Mouse (Mus musculus) left cerebral cortex, adult 9 months (tissue): ENCODE data around the gene Trim25.
"Not testable (repeated sequence)": the region's sequence is repeated elsewhere in the genome, so short reads cannot be mapped to it uniquely, and the experiment has no call there.

Source experiments
- DNase-seq, 2 experiments: peaks; one replicate each; pipeline ENCODE4 v3.0.0; 2022; ENCODE audit warnings: low spot score in 2 of 2

The Trim25 gene

GRCm38 (mm10) chr11:89023477-89023876 is 24.3 kb downstream of the Trim25 start:
- DNase-seq = no peak

GRCm38 (mm10) chr11:89024181-89024881 is 25.2 kb downstream of the Trim25 start:
- peak in 1 of 2 experiments; percentile 32 for DNase-seq

GRCm38 (mm10) chr11:89025603-89026002 is 26.4 kb downstream of the Trim25 start:
- no peak for DNase-seq

- DNase-seq = no peak
Observed at GRCm38 (mm10) chr11:89026117-89026516, 26.9 kb downstream of the Trim25 start.

GRCm38 (mm10) chr11:89027955-89028361 is 28.8 kb downstream of the Trim25 start:
- DNase-seq = no peak

- DNase-seq = no peak
Observed at GRCm38 (mm10) chr11:89028871-89029405, 29.8 kb downstream of the Trim25 start.

GRCm38 (mm10) chr11:89030552-89030951 is 31.4 kb downstream of the Trim25 start:
- no peak for DNase-seq

GRCm38 (mm10) chr11:89031189-89031588 is 32.0 kb downstream of the Trim25 start:
- DNase-seq = no peak

- no peak for DNase-seq
Observed at GRCm38 (mm10) chr11:89034592-89034991, 35.4 kb downstream of the Trim25 start.

- DNase-seq = no peak
Observed at GRCm38 (mm10) chr11:89035552-89035951, 36.4 kb downstream of the Trim25 start.

GRCm38 (mm10) chr11:89038496-89038895 is 39.3 kb downstream of the Trim25 start:
- DNase-seq = no peak

GRCm38 (mm10) chr11:89039325-89039724 is 40.1 kb downstream of the Trim25 start:
- peak in 1 of 2 experiments; percentile 37 for DNase-seq

- not testable (repeated sequence) for DNase-seq
Observed at GRCm38 (mm10) chr11:89041073-89041472, 41.9 kb downstream of the Trim25 start.

- DNase-seq = no peak
Observed at GRCm38 (mm10) chr11:89043046-89043445, 43.9 kb downstream of the Trim25 start.

GRCm38 (mm10) chr11:89045501-89045900 is 46.3 kb downstream of the Trim25 start:
- DNase-seq = not testable (repeated sequence)

- DNase-seq = no peak
Observed at GRCm38 (mm10) chr11:89046021-89046420, 46.8 kb downstream of the Trim25 start.

GRCm38 (mm10) chr11:89051767-89052166 is 52.6 kb downstream of the Trim25 start:
- DNase-seq = no peak

GRCm38 (mm10) chr11:89055931-89056690 is 56.9 kb downstream of the Trim25 start:
- no peak for DNase-seq

- DNase-seq = no peak
Observed at GRCm38 (mm10) chr11:89058515-89059270, 59.5 kb downstream of the Trim25 start.

- DNase-seq = peak in 1 of 2 experiments; percentile 37
Observed at GRCm38 (mm10) chr11:89059919-89060422, 60.8 kb downstream of the Trim25 start.

GRCm38 (mm10) chr11:89060423-89061089 is 61.4 kb downstream of the Trim25 start:
- peak; percentile 82 to 92 for DNase-seq
